Mouse (Mus musculus) forebrain, embryonic 10.5 days (tissue): ENCODE data around the gene Olig1. TPM values are rescaled to one million over a fixed set of nuclear protein-coding genes. Genes with fewer than 3 reads are reported as not detected.

Experiments used
- DNase-seq: peaks from one replicate; pipeline ENCODE4 v3.0.0-alpha.2; 2017; ENCODE audit warnings: low spot score; ENCODE audit errors: extremely low spot score
- H3K27ac ChIP-seq: fragments of 300-500 bp; sonication (generic); 2 replicates; pipeline ENCODE4 v1.5.1; 2016; ENCODE audit warnings: mild to moderate bottlenecking
- H3K27me3 ChIP-seq: fragments of 300-500 bp; sonication (generic); 2 replicates; pipeline ENCODE4 v1.6.1; 2016; ENCODE audit warnings: mild to moderate bottlenecking; ENCODE audit not compliant: poor library complexity, severe bottlenecking
- H3K36me3 ChIP-seq: fragments of 300-500 bp; sonication (generic); replicated peaks from 2 replicates; pipeline ENCODE4 v1.6.1; 2016; ENCODE audit warnings: mild to moderate bottlenecking, moderate library complexity
- H3K4me1 ChIP-seq: fragments of 300-500 bp; sonication (generic); 2 replicates; pipeline ENCODE4 v1.6.1; 2016
- H3K4me3 ChIP-seq: fragments of 300-500 bp; sonication (generic); 2 replicates; pipeline ENCODE4 v1.5.1; 2016; ENCODE audit warnings: mild to moderate bottlenecking, moderate library complexity
- H3K9me3 ChIP-seq: fragments of 300-500 bp; sonication (generic); 2 replicates; pipeline ENCODE4 v1.6.1; 2016; ENCODE audit warnings: mild to moderate bottlenecking, moderate library complexity
- WGBS: fragments of 180-500 bp; shearing (Covaris S2); methylation state at CpG from one replicate; pipeline ENCODE4 v1.1.7; 2016; 5-methylcytosine and 5-hydroxymethylcytosine counted together
- polyA plus RNA-seq: library from polyadenylated mRNA; unstranded; fragments of >200 nt; fragmentation: Nextera tagmentation; extraction: Ambion mirVana; gene quantifications from 2 replicates; pipeline ENCODE4 v1.2.1, GENCODE M21; 2016

The Olig1 gene
- polyA plus RNA-seq, 1 experiment from 2014 or later = 8.5 TPM

DNA sequence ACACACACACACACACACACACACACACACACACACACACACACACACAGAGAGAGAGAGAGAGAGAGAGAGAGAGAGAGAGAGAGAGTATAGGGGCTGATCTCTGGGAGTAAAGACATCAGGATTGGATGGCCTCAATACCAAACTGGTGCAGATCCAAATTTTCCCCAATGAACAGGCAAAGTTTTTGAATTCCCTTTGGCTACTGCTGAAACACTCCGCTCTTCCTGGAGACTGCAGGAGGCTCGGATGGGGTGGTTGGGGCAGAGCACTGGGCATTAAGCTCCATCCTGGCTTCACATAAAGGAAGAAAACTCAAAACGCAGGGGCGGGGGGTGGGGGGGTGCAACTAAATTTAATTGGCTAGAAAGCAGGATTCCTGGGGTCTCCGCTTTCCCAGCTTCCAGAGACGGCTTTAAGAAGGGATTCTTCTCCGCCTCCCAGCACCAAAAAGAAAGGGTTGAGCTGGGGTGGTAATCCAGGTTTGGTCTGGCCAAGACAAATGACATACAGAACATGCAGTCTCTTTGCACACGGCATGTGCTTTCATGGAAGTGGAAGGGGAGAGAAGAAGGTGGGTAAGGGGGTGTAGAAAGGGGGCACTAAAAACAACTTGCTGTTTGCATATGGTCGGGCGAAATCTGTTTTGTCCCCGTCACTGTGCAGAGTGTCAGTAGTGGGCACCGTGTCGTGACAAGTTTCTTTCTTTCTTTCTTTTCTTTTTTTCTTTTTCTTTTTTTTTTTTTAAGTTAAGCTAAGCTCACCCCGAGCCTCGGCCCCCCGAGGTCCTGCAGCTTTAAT, 31.3 kb downstream of the Olig1 start:
- peaks cover 85% of the 10 kb centered on the region for H3K4me1 ChIP-seq
- 10% methylated on average over 16 of the region's 16 CpGs for whole genome bisulfite sequencing
- peak overlapping the region; percentile 24; the same call in 1 of the 2 replicates for H3K4me3 ChIP-seq
- no peaks in the 10 kb centered on the region for H3K36me3 ChIP-seq
- peak; percentile 63 for DNase-seq
- no peaks in the 10 kb centered on the region for H3K9me3 ChIP-seq
- H3K27me3 ChIP-seq = peaks cover 100% of the 10 kb centered on the region
- H3K27ac ChIP-seq = peak overlapping the region; percentile 54

GRCm38 (mm10) chr16:91301454-91301853, 31.9 kb downstream of the Olig1 start:
- Histone ChIP-seq H3K9me3 (no peaks in the 10 kb centered on the region), H3K36me3 (no peaks in the 10 kb centered on the region), H3K27me3 (peaks cover 100% of the 10 kb centered on the region), H3K27ac (no peak overlapping the region), H3K4me1 (peaks cover 82% of the 10 kb centered on the region), H3K4me3 (peak overlapping the region; percentile 24)
- peak; percentile 73 for DNase-seq
- WGBS = 13% methylated on average over 18 of the region's 18 CpGs

DNA sequence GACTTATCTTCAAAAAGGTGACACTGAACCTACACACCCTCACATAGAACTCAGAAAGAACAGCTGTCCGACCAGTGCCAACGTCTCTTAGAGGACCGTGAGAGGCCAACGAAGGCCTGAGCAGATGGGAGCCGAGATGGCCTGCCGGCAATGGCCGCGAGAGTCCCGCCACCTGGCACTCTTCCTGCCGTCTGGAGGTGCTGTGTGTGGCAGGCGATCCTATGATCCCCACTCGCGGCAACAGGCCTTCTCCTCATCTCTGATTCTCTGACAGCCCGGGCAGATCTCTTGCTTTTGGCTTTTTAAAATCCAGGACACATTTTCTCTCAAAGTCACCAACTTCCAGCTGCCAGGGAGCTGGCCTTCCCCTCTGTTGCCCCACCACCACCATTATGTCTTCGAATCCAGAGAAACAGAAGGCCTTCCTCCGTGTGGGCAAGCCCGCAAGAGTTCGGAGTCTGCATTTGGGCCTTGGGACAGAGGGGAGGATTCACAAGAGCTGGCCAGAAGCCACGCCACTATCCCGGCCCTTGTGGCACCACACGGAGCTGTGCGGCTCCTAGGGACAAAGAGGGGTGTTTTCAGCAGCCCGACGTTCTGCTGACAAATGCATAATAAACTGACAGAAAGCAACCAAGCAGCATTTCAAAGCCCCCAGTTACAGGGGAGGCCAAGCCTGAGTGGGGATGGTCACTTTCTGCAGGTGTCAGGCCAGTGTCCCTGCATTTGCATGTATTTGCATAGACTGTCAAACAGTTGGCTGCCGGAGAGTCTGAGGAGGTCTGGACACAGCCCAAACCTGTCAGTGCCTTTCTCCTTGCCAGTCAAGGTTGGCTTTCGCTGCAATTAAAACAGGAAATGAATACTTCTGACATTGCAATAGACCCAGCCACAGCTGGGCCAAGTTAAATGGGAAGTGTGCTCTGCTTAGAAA, 34.5 kb downstream of the Olig1 start:
- Histone ChIP-seq H3K36me3 (no peaks in the 10 kb centered on the region), H3K27me3 (peaks cover 100% of the 10 kb centered on the region), H3K4me1 (peaks cover 70% of the 10 kb centered on the region), H3K27ac (peak overlapping the region; percentile 59), H3K4me3 (no peak overlapping the region), H3K9me3 (no peaks in the 10 kb centered on the region)
- 48% methylated on average over 26 of the region's 26 CpGs for WGBS
- DNase-seq = no peak

DNA sequence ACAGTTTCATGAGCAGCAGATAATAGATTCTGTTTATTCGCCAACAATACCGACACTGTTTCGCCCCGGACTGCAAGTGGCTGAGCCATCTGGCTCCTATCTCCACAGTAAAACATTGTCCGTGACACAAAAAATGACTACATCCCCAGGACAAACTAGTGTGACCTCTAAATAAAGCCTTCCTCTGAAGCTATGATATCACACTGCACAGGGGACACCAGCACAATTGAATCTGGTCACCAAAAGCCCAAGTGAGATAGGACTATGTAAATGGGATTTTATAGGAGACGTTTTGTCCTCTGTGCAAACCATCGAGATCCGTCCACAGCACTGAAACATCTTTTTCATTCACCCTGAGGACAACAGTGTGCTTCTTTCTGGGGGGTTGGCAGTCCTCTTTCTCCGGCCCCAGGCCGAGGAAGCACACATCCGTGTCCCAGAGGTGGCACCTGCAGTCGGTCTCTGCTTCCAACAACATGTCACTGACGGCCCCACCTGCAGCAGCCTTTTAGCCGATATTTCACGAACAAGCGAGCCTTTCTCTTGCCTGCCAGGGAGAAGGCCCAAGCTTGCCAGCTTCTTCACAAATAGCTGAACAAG, 36.0 kb downstream of the Olig1 start:
- Histone ChIP-seq H3K4me1 (peaks cover 66% of the 10 kb centered on the region), H3K9me3 (no peaks in the 10 kb centered on the region), H3K27ac (no peak overlapping the region), H3K27me3 (peaks cover 100% of the 10 kb centered on the region), H3K4me3 (no peak overlapping the region), H3K36me3 (no peaks in the 10 kb centered on the region)
- 69% methylated on average over 16 of the region's 16 CpGs for whole genome bisulfite sequencing
- DNase-seq = no peak

- WGBS = 57% methylated on average over 3 of the region's 3 CpGs
Observed at GRCm38 (mm10) chr16:91309872-91310271, 40.3 kb downstream of the Olig1 start.

DNA sequence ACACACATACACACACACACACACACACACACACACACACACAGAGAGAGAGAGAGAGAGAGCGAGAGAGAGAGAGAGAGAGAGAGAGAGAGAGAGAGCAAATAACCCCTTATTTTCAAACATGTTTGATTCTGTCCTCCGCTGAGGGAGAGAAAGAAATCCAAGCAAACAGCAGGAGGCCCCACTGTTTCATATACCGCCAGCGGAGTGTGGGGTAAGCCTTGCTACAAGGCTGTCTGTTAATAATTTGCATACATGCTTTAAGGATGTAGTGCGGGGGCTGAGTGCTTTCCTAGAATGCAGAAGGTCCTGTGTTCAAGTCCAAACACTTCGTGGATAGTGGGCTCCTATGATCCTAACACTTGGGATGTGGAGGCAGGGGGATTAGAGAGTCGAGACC, 43.3 kb downstream of the Olig1 start:
- 54% methylated on average over 7 of the region's 7 CpGs for WGBS
- H3K27ac ChIP-seq = no peak overlapping the region
- DNase-seq = no peak
- H3K4me3 ChIP-seq = no peak overlapping the region
- H3K27me3 ChIP-seq = peaks cover 100% of the 10 kb centered on the region
- no peaks in the 10 kb centered on the region for H3K9me3 ChIP-seq
- H3K4me1 ChIP-seq = peaks cover 43% of the 10 kb centered on the region
- no peaks in the 10 kb centered on the region for H3K36me3 ChIP-seq

More at GRCm38 (mm10) chr16:91309872-91310271, 40.3 kb downstream of the Olig1 start:
- Histone ChIP-seq H3K9me3 (no peaks in the 10 kb centered on the region), H3K36me3 (no peaks in the 10 kb centered on the region), H3K27ac (no peak overlapping the region), H3K4me1 (peaks cover 59% of the 10 kb centered on the region), H3K4me3 (no peak overlapping the region), H3K27me3 (peaks cover 100% of the 10 kb centered on the region)
- no peak for DNase-seq

- Histone ChIP-seq H3K4me3 (peak overlapping the region; percentile 12; the same call in 1 of the 2 replicates), H3K4me1 (peaks cover 43% of the 10 kb centered on the region), H3K27me3 (peaks cover 98% of the 10 kb centered on the region), H3K36me3 (no peaks in the 10 kb centered on the region), H3K9me3 (no peaks in the 10 kb centered on the region), H3K27ac (peak overlapping the region; percentile 56)
- 7% methylated on average over 19 of the region's 19 CpGs for WGBS
- DNase-seq = peak; percentile 81
Observed at GRCm38 (mm10) chr16:91314114-91314775, 44.7 kb downstream of the Olig1 start.

DNA sequence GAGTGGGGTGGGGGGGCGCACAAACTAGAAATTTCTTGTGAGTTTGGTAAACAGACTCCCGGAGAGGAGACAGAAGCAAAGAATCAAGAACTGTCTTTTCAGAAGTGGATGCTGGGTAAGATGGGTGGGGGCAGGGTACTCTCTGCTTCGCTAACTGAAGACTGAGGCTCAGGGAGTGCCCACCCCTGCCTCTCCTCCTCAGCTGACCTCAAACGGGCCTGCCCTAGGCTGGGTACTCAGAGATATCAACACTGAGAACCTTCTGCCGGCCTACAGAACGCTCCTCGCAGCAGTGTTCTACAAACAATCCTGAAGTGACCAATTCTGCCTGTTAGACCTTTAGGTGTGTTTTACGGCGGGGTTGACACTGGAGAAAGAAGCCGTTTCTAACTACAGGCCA, 50.6 kb downstream of the Olig1 start:
- Histone ChIP-seq H3K27ac (0 out of 2 replicates have a peak overlapping the region, but pooled peaks have one; percentile 49), H3K36me3 (no peaks in the 10 kb centered on the region), H3K27me3 (peaks cover 94% of the 10 kb centered on the region), H3K4me1 (peaks cover 18% of the 10 kb centered on the region), H3K9me3 (no peaks in the 10 kb centered on the region), H3K4me3 (peak overlapping the region; percentile 29; the same call in 1 of the 2 replicates)
- WGBS = 70% methylated on average over 10 of the region's 10 CpGs
- no peak for DNase-seq

GRCm38 (mm10) chr16:91320608-91321007, 51.0 kb downstream of the Olig1 start:
- 0 out of 2 replicates have a peak overlapping the region, but pooled peaks have one; percentile 49 for H3K27ac ChIP-seq
- peak overlapping the region; percentile 29; the same call in 1 of the 2 replicates for H3K4me3 ChIP-seq
- WGBS = 60% methylated on average over 15 of the region's 15 CpGs
- peaks cover 94% of the 10 kb centered on the region for H3K27me3 ChIP-seq
- no peaks in the 10 kb centered on the region for H3K36me3 ChIP-seq
- peaks cover 18% of the 10 kb centered on the region for H3K4me1 ChIP-seq
- no peak for DNase-seq
- H3K9me3 ChIP-seq = no peaks in the 10 kb centered on the region

Other genes with a start within 250 kb of the Olig1 start
- 67.0 and 70.8 TPM in 2 replicates for gene Paxbp1, start 225.2 kb upstream of the Olig1 start, polyA plus RNA-seq
- 0.10 and 0.12 TPM in 2 replicates for gene 4932438H23Rik, start 174.7 kb upstream of the Olig1 start, polyA plus RNA-seq
- gene Olig2, start 44.3 kb upstream of the Olig1 start, polyA plus RNA-seq = 10.5 and 11.2 TPM in 2 replicates
- 28.6 and 29.0 TPM in 2 replicates for gene Ifnar2, start 103.0 kb downstream of the Olig1 start, polyA plus RNA-seq
- not detected in 2 replicates for gene Gm21970, start 121.9 kb downstream of the Olig1 start, polyA plus RNA-seq
- gene Il10rb, start 136.4 kb downstream of the Olig1 start, polyA plus RNA-seq = 4.7 and 5.8 TPM in 2 replicates
- 48.3 and 52.7 TPM in 2 replicates for gene Ifnar1, start 215.5 kb downstream of the Olig1 start, polyA plus RNA-seq